Mouse (Mus musculus) MEL (cell line): ENCODE measurements around the gene Flvcr1.

Experiments
- CTCF ChIP-seq, 3 experiments: IDR thresholded peaks in 2 of 3; conservative IDR thresholded peaks in 1 of 3; 2 replicates each; pipeline ENCODE4 v1.5.1; 2011 to 2012; ENCODE audit warnings: low read length in 3 of 3, low read depth in 2 of 3, mild to moderate bottlenecking in 2 of 3, improper control_type of control experiment in 1 of 3, inconsistent platforms in 1 of 3, mixed read lengths in 1 of 3, moderate library complexity in 1 of 3; ENCODE audit not compliant: control insufficient read depth in 1 of 3, insufficient read depth in 1 of 3, poor library complexity in 1 of 3, severe bottlenecking in 1 of 3
- EP300 ChIP-seq, 2 experiments: IDR thresholded peaks; 2 replicates each; pipeline ENCODE4 v1.6.1; 2011; ENCODE audit warnings: improper control_type of control experiment in 2 of 2, low read length in 2 of 2, low read depth in 1 of 2, mild to moderate bottlenecking in 1 of 2
- ETS1 ChIP-seq: IDR thresholded peaks from 2 replicates; pipeline ENCODE4 v1.6.1; 2012; ENCODE audit warnings: low read depth, mild to moderate bottlenecking, inconsistent platforms, low read length, improper control_type of control experiment, moderate library complexity
- MAX ChIP-seq: IDR thresholded peaks from 2 replicates; pipeline ENCODE4 v1.6.1; 2011; ENCODE audit warnings: low read length, improper control_type of control experiment
- MXI1 ChIP-seq: IDR thresholded peaks from 2 replicates; pipeline ENCODE4 v1.6.1; 2011; ENCODE audit warnings: mild to moderate bottlenecking, low read depth, low read length, improper control_type of control experiment
- MYC ChIP-seq: IDR thresholded peaks from 2 replicates; pipeline ENCODE4 v1.6.1; 2011; ENCODE audit warnings: low read depth, mild to moderate bottlenecking, low read length, improper control_type of control experiment, moderate library complexity
- NRF1 ChIP-seq: IDR thresholded peaks from 2 replicates; pipeline ENCODE4 v1.6.1; 2014; ENCODE audit warnings: low read depth, mild to moderate bottlenecking, inconsistent platforms, low read length, improper control_type of control experiment, moderate library complexity; ENCODE audit not compliant: poor library complexity, insufficient read depth, severe bottlenecking
- POLR2A ChIP-seq, 2 experiments: IDR thresholded peaks; 2 replicates each; pipeline ENCODE4 v1.6.1; 2011 to 2012; ENCODE audit warnings: low read length in 2 of 2, mild to moderate bottlenecking in 2 of 2, control low read depth in 1 of 2, improper control_type of control experiment in 1 of 2, low read depth in 1 of 2, moderate library complexity in 1 of 2; ENCODE audit not compliant: control insufficient read depth in 1 of 2, insufficient read depth in 1 of 2, poor library complexity in 1 of 2
- POLR2AphosphoS5 ChIP-seq: IDR thresholded peaks from 2 replicates; pipeline ENCODE4 v1.6.1; 2012; ENCODE audit warnings: low read depth, borderline replicate concordance, mild to moderate bottlenecking, inconsistent platforms, low read length, moderate library complexity, mixed read lengths
- RCOR1 ChIP-seq: IDR thresholded peaks from 2 replicates; pipeline ENCODE4 v1.6.1; 2012; ENCODE audit warnings: low read depth, mild to moderate bottlenecking, inconsistent platforms, low read length, improper control_type of control experiment
- SIN3A ChIP-seq: IDR thresholded peaks from 2 replicates; pipeline ENCODE4 v1.6.1; 2012; ENCODE audit warnings: low read length, improper control_type of control experiment, inconsistent platforms
- TAL1 ChIP-seq: IDR thresholded peaks from 2 replicates; pipeline ENCODE4 v1.6.1; 2012; ENCODE audit warnings: mild to moderate bottlenecking, inconsistent platforms, low read length, moderate library complexity, mixed read lengths
- ZNF384 ChIP-seq: IDR thresholded peaks from 2 replicates; pipeline ENCODE4 v1.6.1; 2012; ENCODE audit warnings: low read depth, mild to moderate bottlenecking, inconsistent platforms, low read length, improper control_type of control experiment

GRCm38 (mm10) chr1:191030182-191030581 is 4.2 kb upstream of the Flvcr1 start:
- TF ChIP-seq NRF1 (no peak), CTCF (IDR thresholded peaks at IDR 0.05 in 2 of 3, conservative IDR thresholded peaks at IDR 0.05 in 1 of 3; ENCODE audit: control insufficient read depth in 1 of 3, insufficient read depth in 1 of 3, low read depth in 2 of 3, low read length in 3 of 3, poor library complexity in 1 of 3, severe bottlenecking in 1 of 3) (no peak), MAX (no peak), MYC (no peak), POLR2A (IDR thresholded peaks at IDR 0.05; ENCODE audit: control insufficient read depth in 1 of 2, insufficient read depth in 1 of 2, low read depth in 1 of 2, low read length in 2 of 2, poor library complexity in 1 of 2) (no peak), MXI1 (no peak), ZNF384 (no peak), SIN3A (no peak), TAL1 (no peak), RCOR1 (no peak), ETS1 (no peak), EP300 (IDR thresholded peaks at IDR 0.05; ENCODE audit: low read depth in 1 of 2, low read length in 2 of 2) (no peak), POLR2AphosphoS5 (no peak)
